ENCODE assay signal across 8 mouse cellular contexts in genomic region chr3:122081634-122082033, GRCm38 (mm10). TPM values are rescaled to one million over a fixed set of nuclear protein-coding genes. Genes with fewer than 3 reads are reported as not detected.
DNase-seq lines count a peak whose midpoint lies in the region; ATAC-seq and TF ChIP-seq lines count a peak whose summit lies in the region.
"Not testable (repeated sequence)": the region's sequence is repeated elsewhere in the genome, so short reads cannot be mapped to it uniquely, and the experiment has no call there.

No protein-coding gene starts in this region.

- H3K4me3 ChIP-seq in embryonic facial prominence, embryonic 13.5 days; forebrain, postnatal 0 days (ENCODE audit: low read depth, low read length); kidney, embryonic 15.5 days (replicated peaks): not testable (repeated sequence)

- ATAC-seq in embryonic facial prominence, embryonic 13.5 days (ENCODE audit: insufficient number of reproducible peaks, insufficient read depth, low FRiP score, low TSS enrichment, low read depth); forebrain, postnatal 0 days; kidney, embryonic 15.5 days (replicated peaks; ENCODE audit: low FRiP score): not testable (repeated sequence)

- H3K27ac ChIP-seq in embryonic facial prominence, embryonic 13.5 days = 0 out of 2 replicates have a peak overlapping the region, but pooled peaks have one; percentile 16
- not testable (repeated sequence) for H3K27ac ChIP-seq in forebrain, postnatal 0 days (ENCODE audit: low read depth, low read length)
- 0 out of 2 replicates have a peak overlapping the region, but pooled peaks have one; percentile 33 for H3K27ac ChIP-seq in kidney, embryonic 15.5 days

- TF ChIP-seq CTCF in forebrain, postnatal 0 days (IDR thresholded peaks at IDR 0.05; ENCODE audit: low read depth) = not testable (repeated sequence)

- WGBS in embryonic facial prominence, embryonic 13.5 days = 89% methylated on average over 8 of the region's 8 CpGs
- 78% methylated on average over 8 of the region's 8 CpGs for whole genome bisulfite sequencing in forebrain, postnatal 0 days
- WGBS in kidney, embryonic 15.5 days = 81% methylated on average over 8 of the region's 8 CpGs

- H3K4me1 ChIP-seq in embryonic facial prominence, embryonic 13.5 days = peaks cover 30% of the 10 kb centered on the region
- not testable (repeated sequence) for H3K4me1 ChIP-seq in forebrain, postnatal 0 days (ENCODE audit: insufficient read depth)
- H3K4me1 ChIP-seq in kidney, embryonic 15.5 days = peaks cover 25% of the 10 kb centered on the region

- H3K9me3 ChIP-seq in embryonic facial prominence, embryonic 13.5 days; forebrain, postnatal 0 days (ENCODE audit: low read length); kidney, embryonic 15.5 days (replicated peaks): not testable (repeated sequence)

- not testable (repeated sequence) for H3K36me3 ChIP-seq in embryonic facial prominence, embryonic 13.5 days; forebrain, postnatal 0 days (ENCODE audit: insufficient read depth); kidney, embryonic 15.5 days

- H3K4me2 ChIP-seq in embryonic facial prominence, embryonic 13.5 days; forebrain, postnatal 0 days (ENCODE audit: low read depth); kidney, embryonic 15.5 days: not testable (repeated sequence)

- DNase-seq in forebrain, postnatal 0 days = peak; percentile 39
- DNase-seq in layer of hippocampus, adult 18-20 months (ENCODE audit: low spot score in 2 of 2) = peak; percentile 22 to 64
- DNase-seq in layer of hippocampus, adult 8-10 months (ENCODE audit: low spot score in 2 of 2) = peak; percentile 33 to 55
- peak; percentile 20 to 41 for DNase-seq in layer of hippocampus, postnatal 36 days
- peak; percentile 23 for DNase-seq in lung, postnatal 10 days
- DNase-seq in right cerebral cortex, postnatal 10 days (ENCODE audit: low spot score in 2 of 2) = peak; percentile 45 to 55

- H3K27me3 ChIP-seq in embryonic facial prominence, embryonic 13.5 days; forebrain, postnatal 0 days (ENCODE audit: insufficient read depth, low read length); kidney, embryonic 15.5 days: not testable (repeated sequence)

- H3K9ac ChIP-seq in embryonic facial prominence, embryonic 13.5 days; forebrain, postnatal 0 days; kidney, embryonic 15.5 days: not testable (repeated sequence)

RNA-seq across cellular contexts. Expression of gene Abca4, which starts 37.4 kb away (rescaled TPM):
- 0.65 and 0.94 TPM in 2 replicates for polyA plus RNA-seq in embryonic facial prominence, embryonic 13.5 days (2015; fragmentation: Nextera tagmentation; extraction: Ambion mirVana)
- 3.1 and 4.1 TPM in 2 replicates for total RNA-seq in forebrain, postnatal 0 days (2014; rRNA removed)
- polyA plus RNA-seq in forebrain, postnatal 0 days (2015; fragmentation: Nextera tagmentation; extraction: Ambion mirVana) = 0.94 and 1.1 TPM in 2 replicates
- 0.70 and 0.72 TPM in 2 replicates for polyA plus RNA-seq in kidney, embryonic 15.5 days (2015; fragmentation: Nextera tagmentation; extraction: Ambion mirVana)
- 1 to 10 TPM; 1.3 to 2.0 TPM for total RNA-seq in layer of hippocampus, adult 18-20 months (2021)
- 1 to 10 TPM; 1.6 to 3.1 (median 2.4) TPM for total RNA-seq in layer of hippocampus, adult 8-10 months (2022)
- total RNA-seq in layer of hippocampus, postnatal 36 days (2021) = 1 to 10 TPM; 1.4 to 2.2 TPM
